Mouse (Mus musculus) MEL (cell line): Measurements from ENCODE around the gene Gm7995.
"Not testable (repeated sequence)": the region's sequence is repeated elsewhere in the genome, so short reads cannot be mapped to it uniquely, and the experiment has no call there.

Experiments
- BHLHE40 ChIP-seq: IDR thresholded peaks from 2 replicates; pipeline ENCODE4 v1.6.1; 2012; ENCODE audit warnings: low read depth, mild to moderate bottlenecking, inconsistent platforms, low read length, improper control_type of control experiment, borderline replicate concordance
- CHD2 ChIP-seq: IDR thresholded peaks from 2 replicates; pipeline ENCODE4 v1.6.1; 2011; ENCODE audit warnings: low read length, improper control_type of control experiment
- CTCF ChIP-seq, 3 experiments: IDR thresholded peaks in 2 of 3; conservative IDR thresholded peaks in 1 of 3; 2 replicates each; pipeline ENCODE4 v1.5.1; 2011 to 2012; ENCODE audit warnings: low read length in 3 of 3, low read depth in 2 of 3, mild to moderate bottlenecking in 2 of 3, improper control_type of control experiment in 1 of 3, inconsistent platforms in 1 of 3, mixed read lengths in 1 of 3, moderate library complexity in 1 of 3; ENCODE audit not compliant: control insufficient read depth in 1 of 3, insufficient read depth in 1 of 3, poor library complexity in 1 of 3, severe bottlenecking in 1 of 3
- EP300 ChIP-seq, 2 experiments: IDR thresholded peaks; 2 replicates each; pipeline ENCODE4 v1.6.1; 2011; ENCODE audit warnings: improper control_type of control experiment in 2 of 2, low read length in 2 of 2, low read depth in 1 of 2, mild to moderate bottlenecking in 1 of 2
- ETS1 ChIP-seq: IDR thresholded peaks from 2 replicates; pipeline ENCODE4 v1.6.1; 2012; ENCODE audit warnings: low read depth, mild to moderate bottlenecking, inconsistent platforms, low read length, improper control_type of control experiment, moderate library complexity
- MAX ChIP-seq: IDR thresholded peaks from 2 replicates; pipeline ENCODE4 v1.6.1; 2011; ENCODE audit warnings: low read length, improper control_type of control experiment
- POLR2A ChIP-seq, 2 experiments: IDR thresholded peaks; 2 replicates each; pipeline ENCODE4 v1.6.1; 2011 to 2012; ENCODE audit warnings: low read length in 2 of 2, mild to moderate bottlenecking in 2 of 2, control low read depth in 1 of 2, improper control_type of control experiment in 1 of 2, low read depth in 1 of 2, moderate library complexity in 1 of 2; ENCODE audit not compliant: control insufficient read depth in 1 of 2, insufficient read depth in 1 of 2, poor library complexity in 1 of 2
- TAL1 ChIP-seq: IDR thresholded peaks from 2 replicates; pipeline ENCODE4 v1.6.1; 2012; ENCODE audit warnings: mild to moderate bottlenecking, inconsistent platforms, low read length, moderate library complexity, mixed read lengths

DNA sequence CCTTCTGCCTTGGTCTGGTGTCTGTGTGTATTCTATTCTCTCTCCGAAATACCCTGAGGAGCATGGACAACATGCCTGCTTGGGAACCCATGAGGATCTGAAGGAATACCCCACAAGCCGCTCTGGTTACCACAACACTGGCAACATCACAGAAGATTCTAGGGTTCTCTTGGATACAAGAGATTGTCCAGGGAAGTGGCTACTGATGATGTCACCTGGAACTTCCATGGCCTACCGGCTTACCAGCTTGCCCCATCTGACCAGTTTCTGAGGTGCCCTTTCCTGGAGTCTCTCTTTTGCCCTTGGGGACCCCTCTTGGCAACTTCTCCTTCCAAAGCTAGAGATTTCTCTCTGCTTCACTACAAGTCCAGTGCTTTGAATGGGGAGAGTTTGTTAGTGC is 12.8 kb upstream of the Gm7995 start, which contains the start of gene Gm9611:
- not testable (repeated sequence) for TF ChIP-seq CTCF (IDR thresholded peaks at IDR 0.05 in 2 of 3, conservative IDR thresholded peaks at IDR 0.05 in 1 of 3; ENCODE audit: control insufficient read depth in 1 of 3, insufficient read depth in 1 of 3, low read depth in 2 of 3, low read length in 3 of 3, poor library complexity in 1 of 3, severe bottlenecking in 1 of 3); MAX; CHD2; TAL1; POLR2A (IDR thresholded peaks at IDR 0.05; ENCODE audit: control insufficient read depth in 1 of 2, insufficient read depth in 1 of 2, low read depth in 1 of 2, low read length in 2 of 2, poor library complexity in 1 of 2); BHLHE40; ETS1; EP300 (IDR thresholded peaks at IDR 0.05; ENCODE audit: low read depth in 1 of 2, low read length in 2 of 2)
